Mouse (Mus musculus): ENCODE data around the gene Rnf38.
A peak's percentile ranks its signal among the peaks of the same experiment; 100 is the strongest.

The Rnf38 gene

DNA sequence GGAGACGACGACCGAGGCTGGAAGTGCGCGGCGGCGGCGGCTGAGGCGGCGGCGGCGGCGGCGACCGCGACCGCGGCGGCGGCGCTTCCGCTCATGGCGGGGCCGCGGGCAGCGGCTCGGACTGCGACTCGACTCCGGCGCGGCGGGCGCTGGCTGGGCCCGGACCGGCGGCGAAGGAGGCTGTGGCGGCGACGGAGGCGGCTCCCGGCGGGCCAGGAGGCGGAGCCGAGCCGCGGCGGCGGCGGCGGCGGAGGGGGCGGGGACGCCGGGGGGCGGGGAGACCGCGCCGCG, at the start of gene Rnf38:
Rnf38 (minus strand) TSS at position 77 of the 291 bp plus-strand sequence.
- no peak for DNase-seq (ENCODE audit: low spot score in 2 of 2)

DNA sequence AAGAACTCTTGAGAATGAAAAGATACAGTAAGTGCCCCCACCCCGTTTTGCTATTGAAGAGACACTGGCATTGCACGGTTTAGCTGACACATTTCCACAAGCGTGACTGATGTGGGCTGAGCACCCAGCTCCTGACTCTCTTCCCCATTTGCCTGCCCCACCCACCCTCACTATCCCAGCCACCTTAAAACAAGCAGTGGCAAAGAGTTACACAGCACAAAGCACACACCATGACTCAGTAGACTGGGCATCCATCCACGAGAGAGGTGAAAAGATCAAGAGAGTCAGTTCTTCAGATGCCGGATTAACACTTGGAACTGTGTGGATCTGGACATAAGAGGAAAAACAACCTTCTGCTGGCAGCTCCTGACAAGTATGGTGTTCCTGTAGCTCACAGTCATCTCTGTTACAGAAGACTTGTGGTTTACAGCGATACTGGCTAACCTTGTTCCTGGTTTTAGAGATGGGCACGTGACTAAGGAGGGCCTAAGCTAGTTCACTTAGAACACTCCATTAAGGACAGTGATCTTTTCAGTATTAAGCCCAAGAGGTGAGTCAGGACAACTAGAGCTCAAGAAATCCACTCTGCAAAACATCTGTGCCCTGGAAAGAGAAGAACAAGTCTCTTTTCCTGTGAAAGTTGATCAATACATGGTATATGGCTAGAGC, 48.1 kb upstream of the Rnf38 start:
- no peak for DNase-seq (ENCODE audit: low spot score in 2 of 2)

DNA sequence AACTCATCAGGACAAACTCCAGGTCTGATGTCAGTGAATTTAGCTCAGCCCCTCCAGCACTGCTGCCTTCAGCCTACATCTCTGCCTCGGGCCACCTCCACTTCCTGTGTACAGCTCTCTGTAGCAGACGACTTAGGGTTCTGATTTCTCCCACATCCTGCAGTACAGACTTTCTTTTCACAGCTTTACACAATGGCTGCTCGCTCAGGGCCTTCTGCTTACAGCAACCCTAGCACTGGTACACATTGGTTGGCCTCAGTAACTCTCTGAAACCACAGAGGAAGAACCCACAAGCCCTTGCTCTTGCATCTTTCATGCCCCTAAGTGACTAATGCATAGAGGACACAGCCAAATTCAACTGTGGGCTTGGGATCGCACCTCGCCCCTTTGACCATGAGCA, 37.5 kb upstream of the Rnf38 start:
- DNase-seq (ENCODE audit: low spot score in 2 of 2) = no peak

DNA sequence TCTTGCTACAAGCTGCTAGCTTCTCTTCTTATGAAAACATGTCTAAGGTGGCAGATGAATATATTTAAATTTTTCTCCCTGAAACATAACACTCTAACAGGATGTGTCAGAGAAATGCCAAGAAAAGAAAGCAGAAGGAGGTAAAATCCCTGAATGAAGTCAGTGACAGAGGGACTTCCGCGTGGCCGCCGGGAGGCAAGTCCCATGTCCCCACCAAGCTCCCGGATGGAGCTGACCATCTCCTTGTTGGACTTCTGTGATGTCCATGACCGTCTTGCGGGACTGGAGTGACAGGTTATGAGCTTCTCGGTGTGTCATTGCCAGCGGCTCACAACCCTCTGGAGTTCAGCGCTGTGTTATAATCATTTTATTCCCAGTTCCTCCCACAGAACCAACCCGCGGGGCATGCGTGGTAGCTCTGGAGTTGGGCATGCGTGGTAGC, 35.8 kb upstream of the Rnf38 start:
- DNase-seq (ENCODE audit: low spot score in 2 of 2) = peak; percentile 7 to 53

DNA sequence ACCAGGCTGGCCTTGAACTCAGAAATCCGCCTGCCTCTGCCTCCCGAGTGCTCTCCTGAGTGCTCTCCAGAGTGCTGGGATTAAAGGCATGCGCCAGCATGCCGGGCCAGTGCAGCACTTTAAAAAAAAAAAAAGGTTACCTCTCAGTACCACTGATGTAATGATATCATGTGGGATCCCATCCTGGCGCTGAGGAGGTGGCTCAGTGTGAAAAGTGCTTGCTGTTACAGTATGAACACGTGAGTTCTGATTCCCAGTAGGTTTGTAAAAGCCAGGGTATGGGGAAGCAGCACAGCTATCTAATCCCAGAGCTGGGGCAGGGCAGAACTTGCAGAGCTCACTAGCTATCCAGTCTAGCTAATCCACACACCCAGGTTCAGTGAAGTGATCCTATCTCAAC, 33.8 kb upstream of the Rnf38 start:
- no peak for DNase-seq (ENCODE audit: low spot score in 2 of 2)

- no peak for DNase-seq (ENCODE audit: low spot score in 2 of 2)
These were observed 31.9 kb upstream of the Rnf38 start for GRCm38 (mm10) chr4:44265500-44265899.

DNA sequence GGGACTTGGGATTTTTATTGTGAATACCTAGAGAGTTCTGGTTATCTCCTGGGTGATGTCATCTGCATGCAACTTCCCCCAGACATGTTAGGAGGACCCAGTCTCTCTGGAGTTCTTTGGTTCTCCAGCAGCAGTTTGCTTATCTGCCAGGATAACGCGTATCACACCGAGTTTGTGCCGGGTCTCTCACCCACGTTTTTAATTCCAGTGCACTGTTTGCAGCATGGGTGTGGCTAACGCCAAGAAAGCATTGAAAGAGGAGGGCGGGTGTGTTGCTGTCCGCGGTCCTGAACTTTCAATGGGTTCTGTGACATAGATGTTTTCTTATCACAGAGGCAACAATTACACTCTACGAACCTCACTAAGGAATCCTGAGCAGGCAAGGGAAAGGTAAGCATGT, 26.7 kb upstream of the Rnf38 start:
- no peak for DNase-seq (ENCODE audit: low spot score in 2 of 2)

DNA sequence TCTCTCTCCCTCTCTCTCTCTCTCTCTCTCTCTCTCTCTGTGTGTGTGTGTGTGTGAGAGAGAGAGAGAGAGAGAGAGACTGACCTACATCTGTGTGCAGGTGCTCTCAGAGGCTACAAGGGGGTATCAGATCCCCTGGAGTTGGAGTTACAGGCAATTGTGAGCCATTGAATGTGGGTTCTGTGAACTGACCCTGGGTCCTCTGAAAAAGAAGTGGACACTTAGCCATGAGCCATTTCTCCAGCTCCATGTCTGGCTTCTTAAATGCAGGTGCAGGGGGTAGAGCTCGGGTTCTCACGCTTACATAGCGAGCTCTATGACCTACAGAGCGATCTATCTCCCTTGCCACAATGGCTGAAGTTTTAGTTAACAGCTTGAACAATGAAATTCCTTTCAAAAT, 25.5 kb upstream of the Rnf38 start:
- no peak for DNase-seq (ENCODE audit: low spot score in 2 of 2)

DNA sequence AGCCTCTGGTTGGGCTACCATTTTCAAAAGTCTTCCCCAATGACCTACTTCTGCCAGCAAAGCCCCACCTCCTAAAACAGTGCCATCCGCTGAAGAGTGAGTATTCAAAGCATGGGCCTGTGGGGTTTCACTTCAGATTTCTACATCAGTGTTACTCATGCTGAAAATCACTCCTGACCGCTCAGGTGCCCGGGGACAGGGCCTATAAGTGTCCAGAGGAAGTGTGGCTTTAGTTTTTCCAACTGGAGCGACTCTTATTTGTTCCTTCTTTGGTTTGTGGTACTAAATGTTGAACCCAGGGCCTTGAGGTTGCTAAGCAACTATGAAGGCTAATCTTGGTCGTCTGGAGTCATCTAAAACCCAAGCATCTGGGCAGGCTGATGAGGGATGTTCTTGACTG, 21.0 kb upstream of the Rnf38 start:
- DNase-seq (ENCODE audit: low spot score in 2 of 2) = no peak

DNA sequence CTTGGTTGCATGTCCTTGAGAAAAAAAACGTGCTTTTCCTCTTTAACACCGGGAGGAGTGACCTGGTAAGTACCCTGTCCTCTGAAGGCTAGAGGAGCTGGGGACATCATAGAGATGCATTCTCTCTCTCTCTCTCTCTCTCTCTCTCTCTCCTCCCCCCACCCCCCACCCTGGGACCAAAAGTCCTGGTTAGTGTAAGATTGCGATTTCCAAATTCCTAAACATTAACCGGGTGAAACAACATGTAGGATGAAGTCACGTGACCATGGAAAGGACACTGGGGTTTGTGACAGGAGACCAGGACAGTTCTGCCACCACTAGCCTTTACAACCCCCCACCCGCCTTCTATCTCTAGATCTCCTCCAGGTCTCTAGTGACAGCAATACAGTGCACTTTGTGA, 19.6 kb upstream of the Rnf38 start:
- no peak for DNase-seq (ENCODE audit: low spot score in 2 of 2)

- peak in 1 of 2 experiments; percentile 61 for DNase-seq (ENCODE audit: low spot score in 2 of 2)
These were observed 18.7 kb upstream of the Rnf38 start for GRCm38 (mm10) chr4:44251966-44252916.

DNA sequence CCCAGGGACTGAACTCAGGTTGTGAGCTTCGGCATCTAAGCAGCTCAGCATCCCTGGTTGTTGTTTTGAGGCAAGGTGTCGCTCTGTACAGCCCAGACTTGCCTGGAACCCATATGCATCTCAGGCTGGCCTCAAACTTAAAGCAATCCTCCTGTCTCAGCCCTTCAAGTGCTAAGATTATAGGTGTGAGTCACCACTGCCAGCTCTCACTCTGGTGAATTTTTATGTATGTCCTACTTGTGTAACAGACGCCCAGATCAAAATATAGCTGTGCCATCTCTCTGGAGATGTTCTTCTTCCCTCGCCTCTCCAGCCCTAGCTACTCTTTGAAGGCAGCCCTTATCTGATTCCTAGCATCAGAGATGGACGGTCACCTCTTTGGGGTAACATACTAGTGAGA, 17.9 kb upstream of the Rnf38 start:
- peak in 1 of 2 experiments; percentile 38 for DNase-seq (ENCODE audit: low spot score in 2 of 2)

DNA sequence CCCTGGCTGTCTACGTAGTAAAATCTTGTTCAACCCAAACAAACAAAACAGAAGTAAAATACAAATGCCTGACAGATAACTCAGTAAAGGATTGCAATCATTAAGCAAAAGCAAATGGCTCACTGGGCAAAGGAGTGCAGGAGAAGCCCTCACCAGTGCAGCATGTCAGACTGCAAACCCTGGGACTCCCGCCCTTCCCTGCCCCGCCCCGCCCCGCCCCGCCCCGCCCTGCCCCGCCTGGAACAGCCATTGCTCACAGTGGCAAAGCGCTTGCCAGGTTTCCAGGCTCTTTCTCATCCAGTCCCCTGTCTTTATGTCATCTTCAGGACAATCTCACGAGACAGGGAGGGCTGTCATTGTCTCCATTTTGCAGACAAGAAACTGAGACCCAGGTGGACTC, 16.1 kb upstream of the Rnf38 start:
- DNase-seq (ENCODE audit: low spot score in 2 of 2) = no peak

DNA sequence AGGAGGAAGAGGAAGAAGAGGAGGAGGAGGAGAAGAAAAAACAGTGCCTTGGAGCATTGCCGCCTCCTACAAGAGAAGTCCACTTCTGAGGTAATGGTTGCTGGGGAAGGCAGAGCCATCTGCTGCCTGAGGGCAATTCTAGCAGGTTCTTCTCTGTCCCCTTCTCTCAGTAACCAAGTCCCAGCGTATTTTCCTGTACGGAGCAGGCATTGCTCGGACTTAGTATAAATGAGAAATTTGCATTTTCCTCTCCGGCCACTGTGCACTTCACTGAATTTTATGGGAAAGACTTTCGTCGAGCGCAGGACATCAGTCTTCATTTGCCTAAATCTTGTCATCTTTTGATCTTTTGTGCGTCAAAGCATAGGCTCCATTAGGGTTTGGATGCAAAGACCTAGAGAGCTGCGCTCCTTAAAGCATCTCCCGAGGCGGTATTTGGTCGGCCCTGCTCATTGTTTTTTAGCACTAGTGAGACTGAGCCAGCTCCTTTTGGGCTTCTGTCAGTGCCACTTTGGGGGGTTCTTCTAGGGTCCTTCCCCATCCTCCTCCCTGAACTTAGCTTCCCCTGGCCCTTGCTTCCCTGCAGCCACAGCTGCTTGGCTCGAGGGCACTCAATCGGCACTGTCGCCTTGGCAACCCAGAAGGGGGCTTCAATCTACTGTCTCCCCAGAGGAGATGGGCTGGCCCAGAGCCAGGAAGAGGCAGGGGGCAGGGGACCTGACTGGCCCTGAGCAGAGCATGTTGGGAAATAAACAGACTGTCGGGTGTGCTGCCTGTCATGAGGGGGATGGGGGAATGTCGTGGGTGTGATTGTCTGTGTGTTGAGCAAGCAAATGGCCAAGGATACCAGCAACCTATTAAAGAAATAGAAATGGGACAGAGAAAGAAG, 13.7 kb upstream of the Rnf38 start:
- no peak for DNase-seq (ENCODE audit: low spot score in 2 of 2)

- no peak for DNase-seq (ENCODE audit: low spot score in 2 of 2)
These were observed 12.7 kb upstream of the Rnf38 start for GRCm38 (mm10) chr4:44246285-44246684.

DNA sequence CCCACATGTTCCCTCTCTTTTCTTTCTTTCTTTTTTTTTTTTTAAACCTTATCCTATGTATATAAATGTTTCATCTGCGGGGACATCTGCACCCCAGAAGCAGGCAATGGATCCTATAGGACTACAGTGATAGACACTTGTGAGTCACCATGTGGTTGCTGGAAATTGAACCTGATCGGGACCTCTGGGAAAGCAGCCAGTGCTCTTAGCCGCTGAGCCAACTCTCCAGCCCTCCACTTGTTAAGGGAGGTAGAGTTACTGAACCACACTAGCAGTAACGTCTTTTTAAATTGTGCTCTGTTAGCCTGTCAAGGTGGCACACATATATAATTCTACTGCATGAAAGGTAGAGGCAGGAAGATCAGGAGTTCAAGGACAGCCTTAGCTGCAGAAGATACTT, 8.0 kb upstream of the Rnf38 start:
- no peak for DNase-seq (ENCODE audit: low spot score in 2 of 2)

DNA sequence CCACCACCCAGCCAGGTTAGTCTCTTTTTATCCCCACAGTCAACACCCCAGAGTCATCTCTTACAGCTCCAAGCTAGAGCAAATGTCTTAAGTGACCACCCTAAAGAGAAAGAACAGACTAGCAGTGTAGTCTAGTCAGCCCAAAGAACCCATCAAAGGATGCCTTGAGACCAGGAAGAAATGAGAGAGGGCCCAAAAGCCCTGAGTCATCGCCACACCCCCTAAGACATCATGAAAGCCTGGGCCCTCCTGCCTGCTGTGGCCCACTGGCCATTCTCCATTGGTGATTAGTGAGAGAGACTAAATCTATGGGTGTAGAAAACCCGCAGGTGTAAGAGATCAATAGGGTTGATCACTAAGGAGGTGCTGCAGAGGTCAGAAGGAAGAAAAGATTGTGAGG, 2.4 kb upstream of the Rnf38 start:
- DNase-seq (ENCODE audit: low spot score in 2 of 2) = no peak

DNA sequence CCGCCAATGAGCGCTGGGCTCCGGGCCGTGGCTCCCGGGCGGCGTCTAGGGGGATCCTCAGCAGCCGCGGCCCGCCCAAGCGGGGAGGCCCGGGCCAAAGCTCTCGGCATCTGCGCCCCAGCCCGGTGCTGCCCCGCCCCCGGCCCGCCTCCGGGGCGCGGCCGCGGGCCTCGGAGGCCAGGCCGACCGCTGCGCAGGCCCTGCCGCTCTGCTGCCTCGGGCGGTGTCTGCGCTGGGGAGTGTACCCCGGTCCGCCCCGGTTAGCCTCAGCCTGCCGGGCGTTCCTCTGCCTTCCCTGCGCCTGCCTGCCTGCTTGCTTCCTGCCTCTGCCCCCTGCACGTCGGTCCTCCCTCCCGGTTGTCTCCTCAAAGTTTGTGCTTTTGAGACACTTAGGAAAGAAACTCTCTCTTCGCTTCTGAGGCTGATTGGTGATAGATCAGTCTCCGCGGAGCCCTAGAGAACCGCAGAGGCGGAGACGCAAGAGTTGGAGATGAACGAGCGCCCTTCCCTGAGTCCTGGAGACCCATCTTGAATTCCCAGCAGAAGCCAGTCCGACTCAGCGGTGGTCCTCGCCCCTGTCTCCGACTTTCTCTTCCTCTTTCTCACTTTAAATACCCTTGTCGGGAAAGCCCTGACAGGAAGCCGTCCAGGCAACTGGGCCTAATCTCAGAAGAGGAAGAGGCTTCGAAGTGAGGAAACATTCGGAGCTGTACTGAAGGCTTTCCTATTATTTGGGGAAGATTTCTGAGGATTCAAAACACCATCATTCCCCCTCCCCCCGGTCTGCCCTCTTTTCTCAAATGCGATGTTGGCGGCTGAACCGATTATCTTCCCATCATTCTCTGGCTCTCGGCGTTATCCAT, 646 bp upstream of the Rnf38 start:
- peak; percentile 78 to 84 for DNase-seq (ENCODE audit: low spot score in 2 of 2)

DNA sequence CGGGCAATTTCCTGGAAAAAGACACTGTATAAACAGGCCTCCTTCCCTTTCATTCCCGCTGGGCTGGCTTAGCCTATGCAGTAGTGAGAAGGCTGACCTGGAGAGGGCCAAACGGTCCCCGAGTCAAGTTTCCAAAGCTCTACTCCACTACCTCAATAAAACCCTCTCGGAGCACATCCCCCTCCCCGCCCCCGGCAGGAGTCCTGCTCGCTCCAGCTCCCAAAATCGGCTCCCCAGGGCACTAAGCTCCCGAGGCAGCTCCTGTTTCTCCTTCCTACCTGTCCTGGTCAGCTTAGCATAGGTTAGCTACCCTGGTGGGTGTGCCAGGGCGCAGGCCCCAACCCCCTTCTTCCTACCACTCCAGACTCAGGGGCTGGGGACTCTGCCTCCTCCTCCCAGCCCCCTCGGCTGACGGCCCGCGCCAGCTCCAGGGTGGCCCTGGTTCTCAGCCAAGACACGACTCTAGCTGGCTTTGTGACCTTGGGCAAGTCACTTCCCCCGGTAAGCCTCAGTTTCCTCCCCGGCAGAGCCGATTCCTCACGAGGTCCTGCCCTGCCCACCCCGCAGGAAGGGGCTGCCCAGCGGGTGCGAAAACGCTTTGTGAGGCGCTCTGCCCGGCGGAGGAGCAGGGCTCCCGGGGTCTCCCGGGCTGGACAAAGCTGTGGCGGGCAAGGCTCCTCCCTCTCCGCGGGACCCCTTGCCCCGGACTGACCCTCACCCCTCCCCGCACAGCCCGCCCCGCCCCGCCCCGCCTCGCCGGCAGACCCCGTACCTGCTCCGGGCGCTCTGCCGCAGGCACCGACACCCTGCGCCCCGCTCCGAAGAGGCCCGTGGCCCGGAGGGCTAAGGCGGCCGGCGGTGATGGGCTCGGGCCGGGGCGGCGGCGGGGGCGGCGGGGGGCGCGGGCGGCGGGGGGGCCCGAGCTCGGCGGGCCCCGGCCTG, 547 bp downstream of the Rnf38 start:
- peak in 1 of 2 experiments; percentile 28 for DNase-seq (ENCODE audit: low spot score in 2 of 2)

DNA sequence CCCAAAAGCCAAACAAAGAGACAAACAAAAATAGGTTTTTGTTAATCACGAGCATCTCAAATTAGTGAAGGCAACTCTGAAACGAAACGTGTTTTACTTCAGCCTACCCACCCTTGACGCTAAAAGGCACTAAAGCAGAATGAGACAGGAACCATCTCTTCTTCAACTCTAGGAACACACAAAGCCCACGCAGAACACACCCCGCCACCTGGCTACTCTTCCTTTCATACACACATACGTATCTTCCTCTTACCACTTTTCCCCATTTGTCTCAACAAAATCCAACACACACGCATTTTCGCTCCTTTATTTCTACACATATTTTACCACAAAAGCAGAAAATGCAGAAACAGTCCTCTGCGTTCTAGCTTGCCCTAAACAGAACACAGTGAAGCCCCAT, 8.5 kb downstream of the Rnf38 start:
- peak; percentile 22 to 57 for DNase-seq (ENCODE audit: low spot score in 2 of 2)

Data from right cerebral cortex, postnatal 36 days (tissue).